Mouse (Mus musculus): Measurements from ENCODE around the gene Psmd5.
A peak's percentile ranks its signal among the peaks of the same experiment; 100 is the strongest.
"Not testable (repeated sequence)": the region's sequence is repeated elsewhere in the genome, so short reads cannot be mapped to it uniquely, and the experiment has no call there.

Psmd5 gene

GRCm38 (mm10) chr2:34896821-34897460 is 22.2 kb upstream of the Psmd5 start:
- DNase-seq (ENCODE audit: low spot score) = no peak

- no peak for DNase-seq (ENCODE audit: low spot score)
These were observed 20.8 kb upstream of the Psmd5 start for GRCm38 (mm10) chr2:34895503-34896113.

GRCm38 (mm10) chr2:34893950-34894349 is 19.2 kb upstream of the Psmd5 start:
- DNase-seq (ENCODE audit: low spot score) = no peak

- DNase-seq (ENCODE audit: low spot score) = no peak
These were observed 9.4 kb upstream of the Psmd5 start for GRCm38 (mm10) chr2:34884186-34884585.

- DNase-seq (ENCODE audit: low spot score) = no peak
These were observed 8.4 kb upstream of the Psmd5 start for GRCm38 (mm10) chr2:34883190-34883589.

GRCm38 (mm10) chr2:34882757-34883156 is 8.0 kb upstream of the Psmd5 start:
- no peak for DNase-seq (ENCODE audit: low spot score)

- no peak for DNase-seq (ENCODE audit: low spot score)
These were observed 5.3 kb upstream of the Psmd5 start for GRCm38 (mm10) chr2:34880054-34880453.

- no peak for DNase-seq (ENCODE audit: low spot score)
These were observed 497 bp downstream of the Psmd5 start, which contains the start of gene Cutal for GRCm38 (mm10) chr2:34874271-34874670. Gene Cutal (plus strand): TSS chr2:34874396.

GRCm38 (mm10) chr2:34870520-34871474 is 4.0 kb downstream of the Psmd5 start:
- peak; percentile 100 for DNase-seq (ENCODE audit: low spot score)

GRCm38 (mm10) chr2:34869680-34870079 is 5.1 kb downstream of the Psmd5 start:
- peak; percentile 29 for DNase-seq (ENCODE audit: low spot score)

- DNase-seq (ENCODE audit: low spot score) = no peak
These were observed 17.0 kb downstream of the Psmd5 start for GRCm38 (mm10) chr2:34857728-34858127.

GRCm38 (mm10) chr2:34855265-34855664 is 19.5 kb downstream of the Psmd5 start:
- DNase-seq (ENCODE audit: low spot score) = no peak

GRCm38 (mm10) chr2:34847702-34848101 is 27.1 kb downstream of the Psmd5 start:
- no peak for DNase-seq (ENCODE audit: low spot score)

- no peak for DNase-seq (ENCODE audit: low spot score)
These were observed 31.4 kb downstream of the Psmd5 start for GRCm38 (mm10) chr2:34843211-34843939.

- no peak for DNase-seq (ENCODE audit: low spot score)
These were observed 33.1 kb downstream of the Psmd5 start for GRCm38 (mm10) chr2:34841706-34842105.

- not testable (repeated sequence) for DNase-seq (ENCODE audit: low spot score)
These were observed 34.6 kb downstream of the Psmd5 start for GRCm38 (mm10) chr2:34840143-34840542.

- DNase-seq (ENCODE audit: low spot score) = no peak
These were observed 39.1 kb downstream of the Psmd5 start for GRCm38 (mm10) chr2:34835669-34836068.

GRCm38 (mm10) chr2:34833624-34834023 is 41.1 kb downstream of the Psmd5 start:
- DNase-seq (ENCODE audit: low spot score) = no peak

- DNase-seq (ENCODE audit: low spot score) = not testable (repeated sequence)
These were observed 41.9 kb downstream of the Psmd5 start, which contains the start of gene Gm34653 for GRCm38 (mm10) chr2:34832766-34833457. Gene Gm34653 (plus strand): TSS chr2:34833007.

GRCm38 (mm10) chr2:34830066-34830465 is 44.7 kb downstream of the Psmd5 start:
- not testable (repeated sequence) for DNase-seq (ENCODE audit: low spot score)

GRCm38 (mm10) chr2:34828026-34828425 is 46.7 kb downstream of the Psmd5 start:
- no peak for DNase-seq (ENCODE audit: low spot score)
